ENCODE assay signal across 1 mouse cellular context in the genomic region with DNA sequence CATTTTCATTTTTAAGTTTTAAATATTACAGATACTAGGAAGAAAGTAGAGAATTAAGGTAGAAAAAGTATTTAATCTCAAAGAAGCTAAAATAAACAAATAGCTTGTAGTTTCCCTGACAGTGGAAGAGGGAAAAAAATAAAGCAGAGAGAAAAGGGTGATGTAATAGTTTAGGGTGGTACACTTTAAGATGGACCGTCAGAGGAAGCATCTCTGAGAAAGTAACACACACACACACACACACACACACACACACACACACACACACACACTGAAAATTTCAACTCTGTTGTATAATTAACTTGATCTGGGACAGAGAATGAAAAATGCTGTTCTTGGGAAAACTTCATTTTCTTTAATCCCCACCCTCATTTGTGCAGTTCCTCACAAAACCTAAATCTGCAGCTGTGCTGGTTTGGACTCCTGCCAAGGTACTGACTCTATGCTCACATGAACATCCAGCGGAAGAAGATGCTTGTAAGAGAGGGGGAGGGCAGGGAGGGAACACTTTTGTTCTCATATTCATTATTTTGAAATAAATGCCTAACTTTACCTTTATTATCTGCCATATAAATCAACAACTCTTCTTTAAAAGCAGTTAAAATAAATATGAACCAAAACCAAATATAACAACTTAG.
TF ChIP-seq lines count a peak whose summit lies in the region.

No protein-coding gene starts in this region.

TF ChIP-seq in CH12.LX, 34 proteins besides CTCF, POLR2A, EP300 and RAD21 (continued from another document):
- TF ChIP-seq ZC3H11A (IDR thresholded peaks at IDR 0.05; ENCODE audit: low read depth, low read length) (no peak), ZMIZ1 (IDR thresholded peaks at IDR 0.05; ENCODE audit: low read depth, low read length) (no peak), TCF12 (IDR thresholded peaks at IDR 0.05; ENCODE audit: low read depth, low read length) (no peak), MYC (IDR thresholded peaks at IDR 0.05; ENCODE audit: low read depth, low read length) (no peak), UBTF (IDR thresholded peaks at IDR 0.05; ENCODE audit: low read depth, low read length) (no peak), E2F4 (IDR thresholded peaks at IDR 0.05; ENCODE audit: insufficient replicate concordance, low read depth, low read length) (no peak), USF1 (IDR thresholded peaks at IDR 0.05; ENCODE audit: low read depth, low read length) (no peak), JUND (conservative IDR thresholded peaks at IDR 0.05; ENCODE audit: low read depth, low read length) (no peak), POLR2AphosphoS2 (IDR thresholded peaks at IDR 0.05; ENCODE audit: low read depth, low read length) (no peak), ELF1 (IDR thresholded peaks at IDR 0.05; ENCODE audit: low read depth, low read length) (0 out of 2 replicates have a peak, but pooled peaks have one; percentile 20), MAX (IDR thresholded peaks at IDR 0.05; ENCODE audit: low read length) (no peak), MXI1 (IDR thresholded peaks at IDR 0.05; ENCODE audit: low read depth, low read length) (no peak), USF2 (conservative IDR thresholded peaks at IDR 0.05; ENCODE audit: low read depth, low read length) (no peak), ZKSCAN1 (IDR thresholded peaks at IDR 0.05; ENCODE audit: borderline replicate concordance, low read depth, low read length) (no peak), MEF2A (IDR thresholded peaks at IDR 0.05; ENCODE audit: borderline replicate concordance, low read depth, low read length) (no peak), JUN (IDR thresholded peaks at IDR 0.05; ENCODE audit: insufficient read depth, low read depth, low read length) (no peak), IRF4 (IDR thresholded peaks at IDR 0.05; ENCODE audit: low read depth, low read length) (no peak; the same call in 1 of the 2 replicates), MAFK (IDR thresholded peaks at IDR 0.05; ENCODE audit: insufficient replicate concordance, low read length) (no peak), PAX5 (IDR thresholded peaks at IDR 0.05; ENCODE audit: low read length) (no peak), SIN3A (IDR thresholded peaks at IDR 0.05; ENCODE audit: low read length) (0 out of 2 replicates have a peak, but pooled peaks have one; percentile 20), NELFE (IDR thresholded peaks at IDR 0.05; ENCODE audit: low read depth, low read length) (no peak)
